Mouse (Mus musculus) thymus, adult 18-20 months (tissue): ENCODE data around the gene Ifna5.
A peak's percentile ranks its signal among the peaks of the same experiment; 100 is the strongest.

Source experiments
- DNase-seq, 2 experiments: peaks; one replicate each; pipeline ENCODE4 v3.0.0; 2022; ENCODE audit warnings: mixed read lengths in 2 of 2

Gene Ifna5

GRCm38 (mm10) chr4:88865011-88865569, 29.8 kb downstream of the Ifna5 start:
- no peak for DNase-seq

GRCm38 (mm10) chr4:88867366-88867925, 32.1 kb downstream of the Ifna5 start:
- peak; percentile 61 to 75 for DNase-seq

GRCm38 (mm10) chr4:88867926-88868911, 32.9 kb downstream of the Ifna5 start:
- DNase-seq = peak; percentile 34 to 58

GRCm38 (mm10) chr4:88872691-88873090, 37.4 kb downstream of the Ifna5 start:
- no peak for DNase-seq

- no peak for DNase-seq
These were observed 40.2 kb downstream of the Ifna5 start for GRCm38 (mm10) chr4:88875435-88876095.

GRCm38 (mm10) chr4:88876520-88876919, 41.2 kb downstream of the Ifna5 start:
- no peak for DNase-seq

- no peak for DNase-seq
These were observed 42.9 kb downstream of the Ifna5 start for GRCm38 (mm10) chr4:88878246-88878645.

- DNase-seq = no peak
These were observed 43.4 kb downstream of the Ifna5 start for GRCm38 (mm10) chr4:88878772-88879171.

GRCm38 (mm10) chr4:88880101-88880500, 44.8 kb downstream of the Ifna5 start, which contains the start of gene Ifne:
Gene Ifne (minus strand): TSS chr4:88880201.
- DNase-seq = no peak
